Mouse (Mus musculus): ENCODE results near the gene AW551984. TPM values are rescaled to one million over a fixed set of nuclear protein-coding genes. Genes with fewer than 3 reads are reported as not detected.

AW551984 gene
- total RNA-seq (2021) = under 1 TPM; 0.26 to 0.67 TPM
- long read RNA-seq, experiment 1 = 0 reads
- long read RNA-seq, experiment 2 = 0 reads

DNA sequence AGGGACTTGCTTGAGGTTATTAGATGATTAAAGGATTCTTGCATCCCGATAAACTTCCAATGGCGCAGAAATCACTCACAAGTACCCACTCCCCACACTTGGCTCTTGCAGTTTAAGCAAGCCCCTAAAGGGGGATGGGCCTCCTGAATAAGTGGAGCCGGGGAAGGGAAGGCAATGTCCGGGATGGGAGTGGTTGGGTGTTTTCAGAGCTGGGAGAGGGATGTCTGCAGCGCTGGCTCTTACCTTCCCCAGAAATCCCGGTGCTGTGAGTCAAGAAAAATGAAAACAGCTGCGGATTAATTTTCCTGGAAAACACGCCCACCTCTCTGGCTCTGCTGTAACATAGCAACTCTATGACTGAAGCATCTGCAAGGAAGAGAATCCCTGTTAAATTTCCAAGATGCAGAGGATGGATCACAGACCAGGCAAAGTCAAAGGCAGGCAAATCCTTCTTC lies at the start of gene AW551984:
TSS of gene AW551984 (minus strand) at position 405 of the 455 bp plus-strand sequence.
- H3K27ac ChIP-seq = no peak within 1 kb of the TSS
- H3K4me3 ChIP-seq = peak within 1 kb of the TSS; percentile 65
- DNase-seq = peak; percentile 19
- no peak for TF ChIP-seq CTCF (IDR thresholded peaks at IDR 0.05)
- intact Hi-C loops (cut with DNase I) = no loop called here

DNA sequence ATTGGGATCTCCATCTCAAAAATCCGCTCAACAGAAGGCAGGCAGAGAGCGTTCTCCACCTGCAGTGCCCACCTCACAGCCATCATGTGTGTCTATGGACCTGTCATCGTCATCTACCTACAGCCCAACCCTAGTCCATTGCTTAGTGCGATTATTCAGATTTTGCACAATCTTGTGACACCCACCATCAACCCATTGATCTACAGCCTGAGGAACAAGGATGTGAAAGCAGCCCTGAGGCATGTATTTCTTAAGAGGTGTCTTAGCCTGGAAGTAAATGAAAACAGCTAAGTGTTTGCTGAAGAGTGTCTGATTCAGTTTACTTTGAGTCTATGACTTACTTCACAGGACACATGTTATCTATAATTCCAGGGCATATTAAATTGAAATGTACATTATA lies 43.2 kb upstream of the AW551984 start:
- intact Hi-C loops (cut with DNase I) = no loop called here
- Histone ChIP-seq H3K27ac (no peak overlapping the region), H3K4me3 (no peak overlapping the region)
- TF ChIP-seq CTCF (IDR thresholded peaks at IDR 0.05) = no peak
- DNase-seq = no peak

DNA sequence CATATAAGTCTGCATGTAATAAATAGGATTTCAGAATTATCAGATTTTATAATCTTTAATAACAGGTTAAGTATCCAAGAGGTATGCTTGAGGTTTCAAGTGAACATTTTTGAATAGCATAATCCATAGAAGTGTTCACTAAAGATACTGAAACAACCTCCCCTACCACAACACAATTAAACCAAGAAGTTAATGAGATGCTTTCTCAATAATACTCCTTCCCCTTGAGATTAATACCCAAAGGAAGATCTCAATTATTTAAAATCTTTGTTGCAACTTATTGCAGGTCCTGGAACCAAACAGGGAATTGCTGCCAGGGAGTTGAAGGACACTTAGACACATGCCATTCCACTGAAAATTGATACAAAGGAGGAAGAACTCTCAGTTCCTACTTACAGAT lies 40.6 kb upstream of the AW551984 start, which contains the start of gene Olfr961:
TSS of gene Olfr961 (plus strand) at position 301 of the 400 bp plus-strand sequence.
- intact Hi-C loops (cut with DNase I) = no loop called here

DNA sequence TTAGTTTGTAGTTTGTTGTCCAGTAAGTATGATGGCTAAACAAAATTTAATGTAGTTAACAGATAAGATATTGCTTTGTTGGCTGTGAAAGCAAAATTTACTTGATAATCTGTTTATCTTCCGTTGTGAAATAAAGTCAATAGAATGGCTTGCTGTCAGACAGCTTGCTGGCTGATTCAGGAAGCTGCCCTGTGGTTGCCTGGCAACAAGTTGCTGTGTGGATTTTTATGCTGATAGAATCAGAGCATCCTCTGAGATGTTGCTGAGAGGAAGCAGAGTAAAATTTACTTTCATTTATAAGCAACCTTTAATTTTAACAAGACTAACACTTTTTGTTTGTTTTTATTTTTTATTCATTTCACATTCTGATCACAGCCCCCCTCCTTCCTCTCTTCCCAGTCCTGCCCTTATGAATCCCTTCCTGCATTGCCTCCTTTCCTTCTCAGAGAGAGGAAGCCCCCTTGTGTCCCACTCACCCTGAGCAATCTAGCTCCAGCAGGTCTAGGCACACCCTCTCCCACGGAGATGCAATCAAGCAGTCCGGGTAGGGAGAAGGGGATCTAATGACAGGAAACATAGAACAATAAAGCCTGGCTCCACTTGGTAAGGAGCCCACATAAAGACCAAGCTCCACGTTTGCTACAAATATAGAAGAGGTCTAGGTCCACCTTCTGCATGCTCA lies 29.9 kb upstream of the AW551984 start:
- H3K27ac ChIP-seq = no peak overlapping the region
- no peak for DNase-seq
- H3K4me3 ChIP-seq = no peak overlapping the region
- no peak for TF ChIP-seq CTCF (IDR thresholded peaks at IDR 0.05)
- intact Hi-C loops (cut with DNase I) = no loop called here

More for the DNA sequence above, 40.6 kb upstream of the AW551984 start, which contains the start of gene Olfr961:
- no peak for DNase-seq
- H3K4me3 ChIP-seq = no peak within 1 kb of the TSS
- no peak within 1 kb of the TSS for H3K27ac ChIP-seq
- no peak for TF ChIP-seq CTCF (IDR thresholded peaks at IDR 0.05)

DNA sequence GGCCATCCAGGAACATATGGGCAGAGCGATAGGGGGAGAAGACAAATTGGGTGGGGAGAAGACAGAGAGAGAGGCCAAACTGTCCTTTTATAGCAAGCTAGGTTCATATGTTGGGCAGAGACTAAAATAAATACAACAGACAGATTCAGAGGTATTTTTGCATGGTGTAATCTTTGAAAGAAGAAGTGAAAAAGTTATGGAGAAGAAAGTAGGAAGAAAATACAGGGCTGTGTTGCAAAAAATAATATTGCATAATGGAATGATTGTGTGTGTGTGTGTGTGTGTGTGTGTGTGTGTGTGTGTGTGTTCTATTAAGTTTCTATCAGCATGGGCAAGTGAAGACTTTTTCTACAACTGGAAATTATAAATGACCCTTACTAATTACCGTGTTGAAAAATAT lies 24.9 kb upstream of the AW551984 start:
- no peak overlapping the region for H3K4me3 ChIP-seq
- no peak for TF ChIP-seq CTCF (IDR thresholded peaks at IDR 0.05)
- intact Hi-C loops (cut with DNase I) = no loop called here
- no peak overlapping the region for H3K27ac ChIP-seq
- DNase-seq = no peak

DNA sequence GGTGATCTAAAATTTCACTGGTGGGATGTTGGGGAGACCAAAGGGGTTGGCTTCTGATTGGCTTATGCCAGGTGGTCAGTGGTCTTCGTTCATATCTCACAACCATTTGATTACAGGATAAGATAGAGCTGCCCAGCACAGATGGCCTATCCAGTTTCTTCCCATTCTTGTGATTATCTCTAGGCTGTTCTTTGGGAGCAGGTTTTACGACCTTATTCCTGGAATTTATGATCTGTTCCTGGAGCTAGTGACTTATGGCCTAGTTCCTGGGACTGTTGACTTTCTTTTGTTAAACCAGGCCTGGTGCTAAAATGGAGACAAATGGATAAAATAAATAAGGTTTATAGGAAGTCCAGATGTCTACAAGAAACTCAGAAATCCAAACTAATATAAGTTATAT lies 20.5 kb upstream of the AW551984 start:
- no peak for DNase-seq
- intact Hi-C loops (cut with DNase I) = no loop called here
- Histone ChIP-seq H3K4me3 (no peak overlapping the region), H3K27ac (no peak overlapping the region)
- no peak for TF ChIP-seq CTCF (IDR thresholded peaks at IDR 0.05)

DNA sequence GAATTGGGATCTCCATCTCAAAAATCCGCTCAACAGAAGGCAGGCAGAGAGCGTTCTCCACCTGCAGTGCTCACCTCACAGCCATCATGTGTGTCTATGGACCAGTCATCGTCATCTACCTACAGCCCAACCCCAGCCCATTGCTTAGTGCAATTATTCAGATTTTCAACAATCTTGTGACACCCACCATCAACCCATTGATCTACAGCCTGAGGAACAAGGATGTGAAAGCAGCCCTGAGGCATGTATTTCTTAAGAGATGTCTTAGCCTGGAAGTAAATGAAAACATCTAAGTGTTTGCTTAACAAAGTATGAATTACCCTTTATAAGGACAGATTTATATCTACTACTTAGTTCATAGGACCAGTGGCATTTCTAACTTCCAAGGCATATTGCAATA lies 19.6 kb upstream of the AW551984 start:
- no peak for TF ChIP-seq CTCF (IDR thresholded peaks at IDR 0.05)
- no peak overlapping the region for H3K4me3 ChIP-seq
- H3K27ac ChIP-seq = no peak overlapping the region
- intact Hi-C loops (cut with DNase I) = no loop called here
- no peak for DNase-seq

DNA sequence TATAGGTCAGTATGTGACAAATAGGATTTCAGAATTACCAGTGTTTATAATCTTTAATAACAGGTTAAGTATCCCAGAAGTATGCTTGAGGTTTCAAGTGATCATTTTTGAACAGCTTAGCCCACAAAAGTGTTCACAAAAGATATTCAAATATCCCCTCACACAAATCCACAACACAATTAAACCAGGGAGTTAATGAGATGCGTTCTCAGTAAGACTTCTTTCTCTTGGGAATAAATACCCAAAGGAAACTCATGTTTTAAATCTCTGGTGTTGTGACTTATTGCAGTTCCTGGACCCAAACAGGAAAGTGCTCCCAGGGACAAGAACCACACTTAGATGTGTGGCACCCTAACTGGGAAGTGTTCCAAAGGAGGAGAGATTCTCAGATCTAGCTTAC lies 16.9 kb upstream of the AW551984 start, which contains the start of gene Olfr960:
TSS of gene Olfr960 (plus strand) at position 301 of the 400 bp plus-strand sequence.
- no peak for DNase-seq
- Histone ChIP-seq H3K4me3 (no peak within 1 kb of the TSS), H3K27ac (no peak within 1 kb of the TSS)
- TF ChIP-seq CTCF (IDR thresholded peaks at IDR 0.05) = no peak
- intact Hi-C loops (cut with DNase I) = no loop called here

DNA sequence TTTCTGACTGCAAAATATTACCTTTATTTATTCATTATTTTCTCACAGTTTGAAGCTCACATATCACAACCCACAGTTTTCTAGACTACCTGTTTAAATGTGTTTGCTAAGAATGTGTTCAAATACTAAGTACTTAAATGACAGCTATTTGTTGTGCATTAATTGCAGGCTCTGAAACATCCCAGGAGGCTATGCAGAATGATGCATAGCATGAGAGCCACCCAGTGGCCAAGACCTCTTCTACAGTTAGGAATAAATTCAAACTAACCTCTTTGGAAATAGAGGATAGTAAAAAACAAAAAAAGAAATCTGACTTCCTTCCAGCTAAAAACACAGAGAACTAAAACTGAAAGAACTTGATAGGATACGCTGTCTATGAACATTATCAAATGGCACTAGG lies 7.8 kb upstream of the AW551984 start:
- Histone ChIP-seq H3K4me3 (no peak overlapping the region), H3K27ac (no peak overlapping the region)
- TF ChIP-seq CTCF (IDR thresholded peaks at IDR 0.05) = peak; percentile 69
- DNase-seq = no peak
- intact Hi-C loops (cut with DNase I) = no loop called here

DNA sequence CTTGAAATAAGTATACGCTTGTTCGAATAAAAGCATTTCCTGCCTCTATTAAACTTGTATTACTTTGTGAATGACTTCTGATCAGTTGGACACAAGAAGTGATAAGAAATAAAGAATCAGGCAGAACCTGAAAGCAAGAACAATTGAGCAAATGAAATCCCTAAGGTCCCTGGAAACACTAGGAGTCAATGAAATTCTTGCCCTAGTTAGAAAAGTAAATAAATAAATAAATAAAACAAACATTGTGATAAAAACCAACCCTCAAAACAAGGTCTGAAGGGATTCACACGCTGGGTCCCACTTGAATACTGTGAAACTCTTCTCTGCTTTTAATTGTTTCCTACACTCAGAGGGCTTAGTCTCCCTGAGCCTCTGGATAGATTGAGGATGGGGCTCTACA lies 6.2 kb upstream of the AW551984 start, which contains the start of gene Olfr148:
TSS of gene Olfr148 (plus strand) at position 301 of the 400 bp plus-strand sequence.
- intact Hi-C loops (cut with DNase I) = loop anchor here (1.0 kb wide), 1 partner anchor 101 kb away; no protein-coding TSS in a partner anchor
- TF ChIP-seq CTCF (IDR thresholded peaks at IDR 0.05) = no peak
- H3K4me3 ChIP-seq = no peak within 1 kb of the TSS
- DNase-seq = no peak
- H3K27ac ChIP-seq = no peak within 1 kb of the TSS

DNA sequence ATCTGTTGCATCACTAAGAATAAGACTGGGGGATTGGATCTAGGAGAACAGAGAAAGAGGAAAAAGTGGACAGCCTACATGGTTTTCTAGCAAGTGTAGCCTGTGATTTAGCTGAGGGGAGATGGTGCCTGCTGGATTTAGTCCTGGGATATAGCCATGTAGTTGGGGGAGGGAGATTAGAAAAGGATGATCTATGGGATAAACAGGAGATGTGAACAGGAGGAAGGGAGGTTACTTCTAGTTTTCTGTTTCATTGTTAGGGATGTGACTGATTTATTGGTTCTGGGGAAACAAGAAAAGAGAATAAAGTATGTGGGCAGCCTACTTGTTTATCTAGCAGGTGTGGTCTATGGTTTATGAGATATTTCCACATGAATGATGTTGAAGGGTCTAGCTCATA lies 4.3 kb upstream of the AW551984 start:
- no peak for DNase-seq
- no peak for TF ChIP-seq CTCF (IDR thresholded peaks at IDR 0.05)
- intact Hi-C loops (cut with DNase I) = no loop called here
- Histone ChIP-seq H3K27ac (no peak overlapping the region), H3K4me3 (no peak overlapping the region)

DNA sequence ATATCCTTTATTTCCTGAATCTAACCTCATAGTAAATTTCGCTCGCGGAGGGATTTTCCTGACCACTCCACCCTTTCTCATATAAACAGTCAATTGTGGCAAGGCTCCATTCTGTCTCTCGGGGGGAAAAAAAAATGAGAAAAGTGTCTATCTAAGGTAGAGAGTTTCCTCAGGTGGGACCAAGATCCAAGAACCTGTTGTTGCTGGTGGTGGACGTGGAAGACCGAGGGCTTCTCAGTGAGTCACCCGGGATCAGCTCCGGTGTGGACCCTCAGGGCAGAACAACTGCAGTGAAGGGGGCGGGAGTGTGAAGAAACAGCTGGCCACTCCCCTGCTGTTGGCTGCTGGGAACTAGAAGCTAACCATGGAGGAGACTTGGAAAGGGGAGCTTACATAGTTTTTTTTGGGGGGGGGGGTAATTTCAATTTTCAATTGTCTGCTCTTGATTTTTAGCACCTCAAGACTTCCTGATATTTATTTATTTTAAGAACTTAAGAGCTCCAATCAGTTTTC lies 814 bp downstream of the AW551984 start:
- intact Hi-C loops (cut with DNase I) = no loop called here
- no peak for TF ChIP-seq CTCF (IDR thresholded peaks at IDR 0.05)
- H3K27ac ChIP-seq = no peak overlapping the region
- H3K4me3 ChIP-seq = peak overlapping the region; percentile 65
- DNase-seq = peak; percentile 23

DNA sequence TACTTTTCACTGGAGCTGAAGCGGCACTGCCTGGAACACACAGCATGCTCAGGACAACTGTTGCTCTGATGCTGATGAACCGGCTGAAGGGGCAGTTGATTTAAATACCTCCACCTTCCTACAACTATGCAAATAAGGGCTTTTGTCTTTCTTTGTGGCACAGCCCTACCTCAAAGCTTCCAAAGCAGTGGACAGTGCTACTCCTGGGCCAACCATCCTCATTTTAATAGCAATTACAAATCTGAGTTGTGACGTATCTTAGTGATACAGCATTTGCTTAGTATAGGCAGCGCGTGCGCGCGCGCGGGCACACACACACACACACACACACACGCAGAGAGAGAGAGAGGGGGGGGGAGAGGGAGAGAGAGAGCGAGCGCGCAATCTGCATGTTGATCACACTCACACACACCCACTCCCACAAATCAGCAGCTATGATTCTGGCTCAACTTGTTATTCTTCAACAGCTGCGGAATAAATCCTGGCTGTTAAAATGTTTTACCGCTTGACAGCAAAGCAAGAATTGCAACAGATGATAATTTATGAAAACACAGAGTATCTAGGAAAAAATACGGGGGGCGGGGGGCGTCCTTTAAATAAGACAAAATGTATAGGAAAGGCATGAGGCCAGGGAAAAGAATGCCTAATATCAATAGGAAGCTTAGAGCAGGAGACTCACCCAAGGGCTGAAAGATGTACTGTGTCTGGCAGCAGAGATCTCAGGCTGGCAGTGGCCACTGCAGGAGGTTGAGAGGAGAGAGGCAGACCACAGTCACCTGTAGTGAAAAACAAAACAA lies 1.5 kb downstream of the AW551984 start:
- peak; percentile 13 for DNase-seq
- Histone ChIP-seq H3K4me3 (peak overlapping the region; percentile 65), H3K27ac (no peak overlapping the region)
- intact Hi-C loops (cut with DNase I) = no loop called here
- no peak for TF ChIP-seq CTCF (IDR thresholded peaks at IDR 0.05)
